Mouse (Mus musculus): ENCODE data around the gene Rpl36al.
A peak's percentile ranks its signal among the peaks of the same experiment; 100 is the strongest.

Gene Rpl36al

GRCm38 (mm10) chr12:69183583-69184308, at the start of gene Rpl36al, which contains the start of gene Mgat2:
TSS of gene Rpl36al (minus strand) at chr12:69184083.
TSS of gene Mgat2 (plus strand) at chr12:69184157.
- DNase-seq (ENCODE audit: low read depth, low spot score) = peak; percentile 97

DNA sequence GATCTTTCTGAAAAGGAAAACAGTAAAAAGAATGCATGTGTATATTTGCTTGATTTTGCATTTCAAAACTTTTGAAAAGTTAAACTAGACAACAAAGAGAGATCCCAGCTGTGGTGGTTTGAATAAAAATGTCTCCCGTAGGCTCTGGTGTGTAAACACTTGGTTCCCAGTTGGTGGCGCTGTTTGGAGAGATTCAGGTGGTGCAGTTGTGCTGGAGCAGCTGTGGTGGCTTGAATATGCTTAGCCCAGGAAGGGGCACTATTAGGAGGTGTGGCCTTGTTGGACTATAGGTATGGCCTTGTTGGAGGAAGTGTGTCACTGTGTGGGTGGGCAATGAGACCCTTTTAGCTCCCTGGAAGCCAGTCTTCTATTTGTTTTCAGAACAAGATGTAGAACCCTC, 45.4 kb upstream of the Rpl36al start:
- no peak for DNase-seq (ENCODE audit: low read depth, low spot score)

- peak; percentile 64 for DNase-seq (ENCODE audit: low read depth, low spot score)
These were observed 44.0 kb upstream of the Rpl36al start, which contains the start of gene Pole2 for GRCm38 (mm10) chr12:69227776-69228466. TSS of gene Pole2 (minus strand) at chr12:69228195.

- DNase-seq (ENCODE audit: low read depth, low spot score) = no peak
These were observed 36.9 kb upstream of the Rpl36al start for GRCm38 (mm10) chr12:69220613-69221277.

GRCm38 (mm10) chr12:69216587-69216986, 32.7 kb upstream of the Rpl36al start:
- no peak for DNase-seq (ENCODE audit: low read depth, low spot score)

GRCm38 (mm10) chr12:69215000-69215785, 31.3 kb upstream of the Rpl36al start:
- peak; percentile 60 for DNase-seq (ENCODE audit: low read depth, low spot score)

DNA sequence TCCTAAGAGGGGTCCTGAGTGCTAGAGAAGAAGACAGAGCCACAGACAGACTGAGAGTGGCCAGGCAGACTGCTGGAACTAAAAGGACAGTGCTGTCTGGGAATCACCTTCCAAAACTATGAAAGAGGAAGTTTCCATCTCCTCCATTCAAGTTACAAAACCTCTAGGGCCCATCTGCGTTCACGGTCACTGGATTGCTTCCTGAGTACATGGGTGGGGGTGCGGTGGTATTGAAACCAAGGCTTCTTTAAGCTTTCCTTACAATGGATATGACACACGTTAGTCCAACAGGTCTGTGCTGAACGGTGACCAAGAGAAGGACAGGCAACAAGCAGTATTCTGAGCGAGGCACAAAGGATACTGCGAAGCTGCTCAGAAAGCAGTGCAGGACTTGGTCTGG, 30.5 kb upstream of the Rpl36al start:
- DNase-seq (ENCODE audit: low read depth, low spot score) = no peak

DNA sequence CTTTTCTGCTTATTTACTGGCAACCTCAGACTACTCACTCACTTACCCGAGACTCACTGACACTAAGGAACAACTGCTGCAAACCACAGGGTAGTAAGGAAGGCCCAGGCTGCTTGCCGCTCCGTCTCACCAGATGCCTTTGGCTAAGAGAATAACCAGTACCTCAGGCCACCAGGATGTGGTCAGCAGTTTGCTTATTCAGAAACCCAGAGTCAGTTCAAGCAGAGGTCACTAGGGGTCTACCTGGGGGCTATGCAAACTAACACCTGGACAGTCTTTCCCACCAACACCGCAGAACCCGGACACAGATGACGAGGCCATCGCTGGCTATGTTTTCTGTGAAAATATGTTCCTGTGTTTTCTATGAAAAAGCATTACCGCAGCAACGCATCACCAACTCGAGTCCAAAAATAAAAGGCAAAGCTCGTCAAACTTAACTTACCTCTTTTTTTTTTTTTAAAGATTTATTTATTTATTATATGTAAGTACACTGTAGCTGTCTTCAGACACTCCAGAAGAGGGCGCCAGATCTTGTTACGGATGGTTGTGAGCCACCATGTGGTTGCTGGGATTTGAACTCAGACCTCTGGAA, 29.4 kb upstream of the Rpl36al start:
- DNase-seq (ENCODE audit: low read depth, low spot score) = no peak

DNA sequence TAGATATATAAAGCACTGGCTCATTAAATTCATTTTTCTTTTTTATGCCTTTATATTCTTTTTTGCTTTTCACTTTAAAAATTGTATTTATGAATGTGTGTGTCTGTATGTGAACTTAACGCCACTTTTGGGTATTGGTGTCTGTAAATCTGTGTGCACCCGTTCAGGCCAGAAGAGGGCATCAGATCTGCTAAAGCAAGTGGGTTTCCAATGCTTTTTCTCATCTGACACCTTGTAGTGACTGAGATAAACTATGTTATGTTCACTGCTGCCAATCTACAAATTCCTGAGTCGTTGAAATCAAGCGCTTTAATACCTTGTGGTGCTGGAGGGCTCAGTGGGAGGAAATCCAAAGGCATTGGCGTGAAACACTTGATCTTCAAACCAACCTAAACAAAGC, 27.2 kb upstream of the Rpl36al start:
- DNase-seq (ENCODE audit: low read depth, low spot score) = no peak

GRCm38 (mm10) chr12:69210056-69210979, 26.4 kb upstream of the Rpl36al start:
- DNase-seq (ENCODE audit: low read depth, low spot score) = no peak

- DNase-seq (ENCODE audit: low read depth, low spot score) = no peak
These were observed 24.6 kb upstream of the Rpl36al start for GRCm38 (mm10) chr12:69208520-69208919.

DNA sequence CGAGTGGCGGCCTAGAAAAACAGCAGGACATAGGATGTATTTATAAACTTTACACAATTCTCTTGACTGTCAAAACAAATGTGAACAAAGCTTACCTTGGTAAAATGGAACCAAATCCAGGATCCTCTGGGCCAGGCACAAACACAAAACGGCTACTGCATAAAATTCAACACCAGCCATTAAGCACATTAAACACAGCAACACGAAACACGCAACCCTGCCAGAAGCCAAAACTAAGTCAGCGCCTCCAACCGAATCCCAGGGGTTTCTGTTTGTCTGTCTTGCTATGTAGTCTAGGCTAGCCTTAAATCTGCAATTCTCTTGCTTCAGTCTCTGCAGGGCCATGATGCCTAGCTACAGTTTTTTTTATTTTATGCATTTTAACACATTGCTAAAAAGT, 24.0 kb upstream of the Rpl36al start:
- no peak for DNase-seq (ENCODE audit: low read depth, low spot score)

GRCm38 (mm10) chr12:69207396-69207795, 23.5 kb upstream of the Rpl36al start:
- no peak for DNase-seq (ENCODE audit: low read depth, low spot score)

DNA sequence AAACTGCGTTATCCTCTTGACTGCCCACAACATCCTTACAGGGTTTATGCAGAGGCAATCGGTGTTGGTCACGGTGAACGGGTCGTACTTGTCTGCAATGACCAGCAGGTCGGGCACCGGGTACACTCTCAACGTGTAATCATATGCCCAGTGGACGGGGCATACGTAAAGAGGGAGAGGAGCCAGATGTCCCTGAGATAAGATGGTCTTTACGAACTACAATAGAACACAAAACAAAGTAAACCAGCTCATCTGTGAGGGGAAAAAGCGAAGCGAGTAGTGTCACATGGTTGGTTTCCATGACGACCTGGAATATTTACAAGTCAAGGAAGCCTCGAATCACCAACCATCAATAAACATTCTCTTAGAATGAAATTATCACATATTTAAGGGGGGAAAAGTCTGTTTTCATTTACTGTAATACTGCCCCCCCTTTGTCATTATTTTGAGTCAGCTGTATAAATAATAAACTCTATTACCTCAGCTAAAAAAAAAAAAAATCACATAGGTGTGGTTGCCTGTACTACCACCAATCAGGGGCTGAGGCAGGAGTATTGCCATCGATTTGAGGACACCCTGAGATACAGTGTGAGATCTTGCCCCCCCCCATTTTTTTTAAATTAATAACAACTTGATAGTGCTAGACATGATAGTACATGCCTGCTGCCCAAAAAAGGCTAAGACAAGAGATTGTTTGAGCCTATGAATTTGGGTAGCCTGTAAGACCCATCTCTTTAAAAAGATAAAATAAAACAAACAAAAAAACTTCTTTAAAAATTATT, 20.4 kb upstream of the Rpl36al start, which contains the start of gene Gm49384:
Gene Gm49384, minus strand, starts transcription at position 216 of the 782 bp plus-strand sequence.
- no peak for DNase-seq (ENCODE audit: low read depth, low spot score)

DNA sequence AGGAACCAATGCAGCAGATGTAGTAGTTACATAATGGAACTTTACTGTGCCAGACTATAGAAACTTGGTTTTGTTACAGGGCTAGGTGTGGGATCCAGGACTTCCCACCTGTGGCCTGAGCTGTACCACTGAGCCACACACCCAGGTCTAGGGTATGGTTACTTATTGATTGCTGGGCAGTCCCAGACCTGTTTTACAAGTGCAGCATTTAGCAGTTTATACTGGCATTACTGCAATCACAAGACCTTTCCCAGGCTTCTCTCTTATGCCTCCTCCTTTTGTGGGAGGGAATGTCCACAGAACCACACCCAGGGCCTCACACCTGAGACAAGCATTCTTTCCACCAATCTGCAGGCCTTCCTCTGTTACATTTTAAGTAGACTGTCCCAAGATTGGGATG, 15.1 kb upstream of the Rpl36al start:
- DNase-seq (ENCODE audit: low read depth, low spot score) = no peak

GRCm38 (mm10) chr12:69198164-69198535, 14.3 kb upstream of the Rpl36al start, which contains the start of gene Dnaaf2:
TSS of gene Dnaaf2 (minus strand) at chr12:69198429.
- no peak for DNase-seq (ENCODE audit: low read depth, low spot score)

DNA sequence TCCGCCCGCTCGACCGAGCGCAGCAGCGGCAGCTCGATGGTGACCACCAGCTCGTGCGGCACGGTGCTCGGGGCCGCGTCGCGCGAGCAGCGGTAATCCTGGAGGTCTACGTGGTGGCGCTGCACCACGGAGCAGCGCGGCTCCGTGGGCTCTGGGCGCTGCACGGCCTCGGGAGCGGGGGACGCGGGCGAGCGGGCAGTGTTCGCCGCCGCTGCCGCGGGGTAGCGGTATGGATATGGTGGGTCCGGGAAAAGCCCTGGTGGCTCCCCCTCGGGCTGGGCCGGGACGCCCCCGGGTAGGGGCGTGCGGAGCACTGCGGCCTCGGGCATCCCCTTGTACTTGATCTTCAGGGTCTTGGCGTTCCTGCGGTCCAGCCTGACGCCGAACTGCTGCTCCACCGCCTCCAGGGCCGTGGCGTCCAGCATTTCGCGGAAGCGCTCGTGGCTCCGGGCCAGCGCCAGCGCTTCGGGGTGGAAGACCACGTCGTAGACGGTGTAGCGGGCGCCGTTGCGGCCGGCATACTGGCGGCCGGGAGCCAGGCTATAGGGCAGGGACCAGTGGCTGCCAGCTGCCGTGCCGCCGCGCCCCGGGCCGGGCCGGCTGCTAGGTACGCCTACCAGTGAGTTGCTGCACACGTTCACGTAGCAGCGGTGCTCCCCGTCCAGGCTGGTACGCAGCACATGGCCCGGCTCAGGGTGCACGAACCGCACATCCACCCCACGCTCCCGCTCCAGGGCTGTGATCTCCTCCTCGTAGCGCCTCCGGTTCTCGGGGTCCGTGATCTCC, 13.7 kb upstream of the Rpl36al start:
- DNase-seq (ENCODE audit: low read depth, low spot score) = peak; percentile 18
